Mouse (Mus musculus) frontal cortex, postnatal 36 days (tissue): ENCODE results near the gene Tmem143.
"Not testable (repeated sequence)": the region's sequence is repeated elsewhere in the genome, so short reads cannot be mapped to it uniquely, and the experiment has no call there.

Source experiments
- DNase-seq, 2 experiments: peaks; one replicate each; pipeline ENCODE4 v3.0.0; 2022; ENCODE audit warnings: low spot score in 2 of 2

The Tmem143 gene

DNA sequence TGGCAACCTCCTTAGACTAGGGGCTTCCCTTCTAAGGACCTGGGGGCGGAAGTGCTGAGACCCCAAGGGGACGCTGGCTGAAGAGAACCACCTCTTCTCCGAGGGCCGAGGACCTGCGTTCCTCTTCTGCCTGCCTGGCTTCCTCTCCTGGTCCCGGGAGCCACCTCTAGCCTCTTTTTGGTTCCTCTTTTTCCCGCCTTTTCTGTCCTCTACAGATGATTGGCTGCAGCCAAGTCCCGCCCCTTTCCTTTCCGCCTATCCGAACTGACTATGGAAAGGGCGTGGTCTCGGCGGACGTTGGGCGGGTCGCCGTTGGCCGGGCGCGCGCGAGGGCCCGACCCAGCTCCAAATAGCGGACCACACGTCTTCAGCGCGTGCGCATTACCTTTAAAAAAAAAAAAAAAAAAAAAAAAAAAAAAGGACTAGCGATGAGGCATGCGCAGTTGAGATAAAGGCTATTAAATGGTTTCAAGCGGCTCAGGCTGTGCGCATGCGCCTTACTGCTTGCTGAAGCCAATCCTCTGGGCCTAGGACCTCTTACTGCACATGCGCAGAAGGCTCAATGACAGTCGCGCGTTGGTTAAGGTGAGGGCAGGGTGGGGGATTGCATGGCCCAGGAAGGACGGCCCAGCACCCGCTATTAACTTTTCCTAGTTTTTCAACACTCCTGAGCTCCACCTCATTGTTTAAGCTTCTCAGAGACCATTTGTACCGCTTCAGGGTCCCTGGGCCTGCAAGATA is at the start of gene Tmem143, which contains the start of gene Syngr4:
Tmem143 (plus strand) TSS at position 425 of the 741 bp plus-strand sequence.
Syngr4 (minus strand) TSS at position 198 of the 741 bp plus-strand sequence.
- DNase-seq, result peak; percentile 93 to 96

DNA sequence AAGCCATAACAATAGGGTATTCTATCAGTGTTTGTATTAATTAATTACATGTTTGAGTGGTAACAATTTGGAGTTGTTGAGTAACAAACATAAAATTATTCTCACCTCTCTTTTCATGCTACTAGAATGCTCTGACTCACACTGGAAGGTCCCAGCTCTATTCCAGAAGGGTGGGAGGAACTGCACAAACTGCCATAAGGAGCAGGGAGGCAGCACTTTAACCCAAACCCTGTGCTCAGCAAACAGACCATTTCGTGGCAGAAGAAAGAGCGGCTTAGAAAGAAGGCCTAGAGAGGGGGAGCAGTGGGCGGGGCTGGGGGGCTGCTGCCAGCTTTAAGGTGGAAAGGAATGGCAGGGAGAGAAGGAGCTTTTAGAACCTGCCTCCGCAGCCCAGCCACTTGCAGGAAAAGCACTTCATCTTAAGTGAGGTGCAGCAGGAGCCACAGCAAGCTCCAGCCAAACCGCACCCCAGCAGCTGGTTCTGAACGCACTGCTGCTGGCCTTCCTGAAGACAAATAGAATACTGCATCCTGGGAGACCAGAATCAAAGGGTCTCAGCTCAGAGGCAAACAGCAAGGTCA is 48.2 kb upstream of the Tmem143 start:
- DNase-seq, result no peak

DNA sequence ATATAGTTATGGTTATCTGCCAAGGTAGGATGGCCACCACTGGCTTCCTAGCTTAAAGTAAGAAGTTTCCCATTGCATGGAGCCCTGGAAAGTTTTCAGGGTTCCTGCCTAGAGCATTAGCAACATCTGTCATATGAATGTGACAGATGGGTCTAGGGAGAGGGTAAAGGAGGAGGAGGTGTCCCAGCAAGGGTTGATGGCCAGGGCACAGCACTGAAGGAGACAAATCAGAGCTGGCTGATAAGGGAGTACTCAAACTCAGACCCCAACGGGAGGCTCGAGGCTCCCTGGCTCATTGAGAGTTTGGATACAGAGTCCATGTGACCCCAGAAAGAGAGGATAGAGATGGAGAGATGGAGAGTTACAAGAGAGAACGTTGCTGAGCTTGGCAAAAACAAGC is 46.1 kb upstream of the Tmem143 start:
- DNase-seq, result no peak

DNA sequence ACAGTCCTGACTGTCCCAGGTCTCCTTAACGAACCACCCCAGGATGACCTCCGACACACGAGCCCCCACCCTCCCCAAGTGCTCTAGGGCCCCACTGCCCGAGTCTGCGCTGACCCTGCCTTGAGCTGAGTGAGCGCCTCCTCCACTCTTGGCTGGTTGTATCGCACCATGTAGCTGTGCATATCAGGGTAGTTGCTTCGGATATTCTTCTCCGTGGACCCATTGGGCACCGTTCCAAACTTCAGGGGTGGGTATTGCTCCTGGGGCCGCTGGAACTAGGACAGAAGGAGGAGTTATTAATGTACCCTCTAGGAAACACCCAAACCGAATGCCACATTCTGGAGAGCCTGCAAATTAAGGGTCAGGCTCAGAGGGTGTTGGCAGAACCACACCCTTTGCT is 43.7 kb upstream of the Tmem143 start:
- DNase-seq, result no peak

DNA sequence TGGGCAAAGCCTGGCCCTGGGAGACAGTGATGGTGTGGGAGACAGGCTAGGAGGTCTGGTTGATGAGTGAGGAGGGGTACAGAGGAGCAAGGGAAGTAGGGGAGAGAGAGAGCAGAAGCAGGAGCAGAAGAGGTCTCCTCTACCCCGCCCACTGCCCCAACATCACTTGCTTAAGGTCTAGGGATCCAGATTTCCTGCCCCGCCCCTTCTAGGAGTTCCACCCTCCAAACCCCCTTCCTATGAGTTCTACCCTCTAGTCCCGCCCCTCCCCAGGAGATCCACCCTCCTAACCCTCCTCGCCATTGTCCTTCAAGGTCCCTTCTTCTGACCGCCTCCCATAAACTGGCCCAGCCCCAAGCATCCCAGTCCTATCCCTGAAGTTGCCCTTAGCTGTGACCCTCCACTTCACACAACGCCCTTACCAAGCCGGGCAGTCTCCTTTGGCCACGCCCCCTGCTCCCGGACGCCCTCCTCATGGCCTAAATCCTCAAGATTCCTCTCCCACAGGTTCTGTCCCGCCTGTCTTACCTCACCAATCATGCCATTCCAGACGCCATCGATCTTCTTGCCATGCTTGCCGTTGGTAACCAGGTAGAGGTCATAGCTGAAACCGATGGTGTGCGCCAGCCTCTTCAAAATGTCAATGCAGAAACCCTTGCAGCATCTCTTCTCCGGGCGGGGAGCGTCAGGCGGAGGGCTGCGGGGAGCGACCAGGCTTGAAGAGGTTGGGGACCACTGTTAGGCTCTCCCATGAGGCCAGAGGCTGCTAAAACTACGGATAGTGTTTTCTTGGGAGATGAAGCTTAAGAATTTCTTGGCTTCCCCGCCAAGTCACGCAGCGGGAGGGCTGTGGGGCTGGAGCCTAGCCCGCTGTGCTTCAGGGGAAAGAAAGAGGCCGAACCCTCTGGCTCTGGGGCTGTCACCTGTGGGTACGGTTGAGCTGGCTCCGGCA is 39.5 kb upstream of the Tmem143 start:
- DNase-seq, result no peak

DNA sequence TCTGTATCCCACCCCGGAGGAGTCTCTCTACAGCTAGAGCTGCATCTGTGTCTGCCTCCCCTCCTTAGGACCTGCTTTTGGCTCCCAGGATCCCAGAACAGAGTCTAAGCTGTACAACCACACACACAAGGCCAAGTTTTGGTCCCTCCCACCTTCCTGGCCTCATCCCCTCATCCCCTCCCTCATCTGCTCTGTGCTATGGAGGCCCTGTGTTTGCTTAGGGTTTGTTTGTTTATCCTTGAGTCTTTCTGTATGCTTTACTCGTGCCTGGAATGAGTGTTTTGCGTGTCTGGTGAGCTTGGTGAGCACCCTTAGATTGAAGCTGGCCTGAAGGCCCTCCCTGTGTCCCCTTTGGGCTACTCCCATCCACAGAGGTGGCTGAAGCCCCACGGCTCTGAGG is 37.7 kb upstream of the Tmem143 start:
- DNase-seq, result no peak

DNA sequence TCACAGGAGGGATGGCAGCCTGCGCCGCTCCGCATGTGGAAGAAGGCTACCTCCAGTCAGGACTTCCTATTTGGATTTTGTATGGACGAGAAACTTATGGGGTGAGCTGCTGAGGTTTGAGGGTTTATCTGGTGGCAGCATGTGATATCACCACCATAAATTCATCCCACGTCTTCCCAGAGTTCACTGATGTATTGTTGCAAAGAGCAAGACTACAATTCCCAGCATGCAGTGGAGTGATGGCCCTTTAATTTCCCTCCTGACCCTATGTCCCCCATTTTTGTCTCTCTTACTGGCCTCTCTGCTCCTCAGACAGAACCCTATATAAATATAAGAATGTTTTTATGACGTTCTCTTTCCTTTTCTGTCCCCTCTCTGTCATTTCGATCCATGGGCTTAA is 33.9 kb upstream of the Tmem143 start:
- DNase-seq, result no peak

DNA sequence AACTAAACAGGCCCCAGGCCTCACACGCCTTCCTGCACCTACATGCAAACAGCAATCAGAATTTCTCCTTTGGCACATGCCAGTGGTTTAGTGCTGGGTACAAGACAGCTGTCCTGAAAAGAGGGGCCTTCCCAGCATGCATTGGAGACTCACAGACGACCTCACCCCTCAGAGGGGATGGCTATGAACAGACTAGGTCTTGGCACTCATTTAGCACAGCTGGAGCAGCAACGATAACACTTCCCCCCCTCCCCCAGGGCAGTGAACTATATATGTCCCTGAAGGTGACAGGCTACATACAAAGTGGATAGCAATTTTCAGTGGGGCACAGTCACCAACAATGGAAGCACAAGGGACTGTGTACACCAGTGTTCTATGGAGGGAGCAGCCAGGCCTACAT is 32.3 kb upstream of the Tmem143 start:
- no peak for DNase-seq

DNA sequence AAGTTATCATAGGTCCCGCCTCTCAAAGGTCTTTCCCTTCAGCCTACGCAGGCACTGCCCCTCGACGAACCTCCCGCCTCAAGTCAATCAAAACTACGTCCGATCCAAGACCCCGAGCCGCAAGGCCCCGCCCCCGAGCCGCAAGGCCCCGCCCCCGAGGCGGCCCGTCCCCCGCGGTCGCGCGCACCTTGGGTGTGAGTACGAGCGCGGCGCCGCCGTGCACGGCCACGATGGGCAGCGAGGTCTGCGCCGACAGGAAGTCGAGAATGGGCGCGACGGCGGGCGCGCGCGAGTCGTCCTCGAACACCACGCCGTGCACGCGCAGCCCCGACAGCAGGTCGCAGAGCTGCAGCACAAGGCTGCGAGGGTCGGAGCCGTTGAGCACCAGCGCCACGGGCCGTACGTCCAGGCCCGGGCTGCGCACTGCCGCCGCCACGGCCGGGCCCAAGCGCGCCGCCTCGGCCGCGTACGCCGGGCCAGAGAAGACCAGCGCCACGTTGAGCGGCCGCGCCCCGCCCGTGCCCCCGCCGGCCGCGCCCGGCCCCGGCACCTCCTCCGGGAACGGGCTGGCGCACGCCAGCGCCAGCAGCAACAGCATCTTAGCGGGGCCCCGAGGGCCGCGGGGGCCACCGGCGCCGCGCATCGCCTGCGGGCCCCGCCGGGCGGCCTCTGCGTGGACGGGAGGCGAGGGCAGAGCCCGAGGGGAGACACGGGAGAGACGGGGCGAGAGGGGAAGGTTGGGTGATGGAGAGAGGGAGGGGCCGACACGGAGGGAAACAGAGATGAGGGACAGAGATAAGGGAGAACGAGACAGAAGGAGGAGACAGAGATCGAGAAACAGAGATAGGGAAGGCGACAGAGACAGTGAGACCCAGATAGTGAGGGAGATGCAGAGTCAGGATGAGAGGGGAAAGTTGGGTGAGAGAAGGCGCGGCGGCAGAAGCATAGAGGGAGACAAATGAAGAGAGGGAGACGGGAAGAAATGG is 30.5 kb upstream of the Tmem143 start:
- peak; percentile 66 to 84 for DNase-seq

DNA sequence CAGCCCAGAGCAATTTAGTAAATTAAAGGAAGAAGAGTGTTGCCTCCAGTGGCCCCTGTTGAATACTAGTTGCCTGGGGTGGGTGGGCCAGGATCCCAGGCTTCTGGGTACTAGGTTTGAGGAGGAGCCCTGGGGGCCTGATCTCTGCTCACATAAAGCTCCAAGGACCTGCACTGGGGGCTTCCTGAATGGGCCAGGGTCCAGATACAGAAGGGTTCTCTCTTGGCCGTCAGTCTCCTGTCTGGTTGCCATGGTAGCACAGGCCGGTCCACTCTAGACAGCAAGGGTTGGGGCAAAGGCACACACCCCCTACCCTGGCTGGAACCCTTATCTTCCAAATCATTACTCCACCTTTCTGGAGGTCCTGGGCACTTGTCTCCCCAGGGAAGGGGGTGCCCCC is 28.9 kb upstream of the Tmem143 start:
- DNase-seq, result no peak

DNA sequence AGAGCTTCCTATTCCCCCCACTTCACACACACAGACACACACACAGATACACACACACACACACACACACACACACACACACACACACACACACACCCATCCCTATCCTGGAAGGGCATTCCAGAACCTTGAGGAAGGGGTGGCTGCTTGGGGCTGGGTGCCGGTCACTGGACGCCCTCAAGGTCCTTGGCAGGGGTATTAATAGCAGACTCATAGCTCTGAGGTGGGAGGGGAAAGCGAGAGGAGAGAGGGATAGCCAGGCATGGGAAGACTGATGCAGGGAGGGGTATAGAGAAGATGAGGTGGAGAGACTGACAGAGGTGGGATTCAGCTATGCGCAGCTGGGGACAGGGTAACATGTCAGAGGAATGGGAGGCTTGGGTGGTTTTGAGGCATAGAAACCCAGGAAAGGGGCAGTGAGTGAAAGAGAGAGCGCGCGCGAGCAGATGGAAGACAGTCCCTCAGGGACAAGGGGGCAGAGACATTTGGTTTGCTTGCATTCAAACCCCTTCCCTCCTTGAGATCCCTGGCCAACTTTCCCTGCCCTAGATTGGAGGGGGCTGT is 27.6 kb upstream of the Tmem143 start:
- DNase-seq, result no peak

DNA sequence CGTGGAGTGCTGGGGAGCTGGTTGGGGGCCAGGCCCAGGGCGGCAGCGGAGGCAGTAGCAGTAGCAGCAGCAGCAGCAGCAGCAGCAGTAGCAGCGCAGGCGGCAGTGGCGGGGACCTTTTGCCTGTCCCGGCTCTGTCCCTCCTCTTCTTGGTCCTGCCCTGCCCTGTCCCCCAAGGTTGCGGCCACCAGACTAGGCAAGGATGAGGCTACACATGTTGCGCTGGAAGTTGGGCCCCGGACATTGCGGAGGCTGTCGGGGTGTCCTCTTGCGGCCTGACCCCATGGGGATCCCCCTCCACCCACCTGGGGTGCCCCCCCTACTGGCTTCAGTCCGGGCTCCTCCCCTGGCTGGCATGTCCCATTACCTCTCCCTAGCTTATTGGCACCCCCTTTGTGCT is 27.0 kb upstream of the Tmem143 start:
- DNase-seq, result no peak

DNA sequence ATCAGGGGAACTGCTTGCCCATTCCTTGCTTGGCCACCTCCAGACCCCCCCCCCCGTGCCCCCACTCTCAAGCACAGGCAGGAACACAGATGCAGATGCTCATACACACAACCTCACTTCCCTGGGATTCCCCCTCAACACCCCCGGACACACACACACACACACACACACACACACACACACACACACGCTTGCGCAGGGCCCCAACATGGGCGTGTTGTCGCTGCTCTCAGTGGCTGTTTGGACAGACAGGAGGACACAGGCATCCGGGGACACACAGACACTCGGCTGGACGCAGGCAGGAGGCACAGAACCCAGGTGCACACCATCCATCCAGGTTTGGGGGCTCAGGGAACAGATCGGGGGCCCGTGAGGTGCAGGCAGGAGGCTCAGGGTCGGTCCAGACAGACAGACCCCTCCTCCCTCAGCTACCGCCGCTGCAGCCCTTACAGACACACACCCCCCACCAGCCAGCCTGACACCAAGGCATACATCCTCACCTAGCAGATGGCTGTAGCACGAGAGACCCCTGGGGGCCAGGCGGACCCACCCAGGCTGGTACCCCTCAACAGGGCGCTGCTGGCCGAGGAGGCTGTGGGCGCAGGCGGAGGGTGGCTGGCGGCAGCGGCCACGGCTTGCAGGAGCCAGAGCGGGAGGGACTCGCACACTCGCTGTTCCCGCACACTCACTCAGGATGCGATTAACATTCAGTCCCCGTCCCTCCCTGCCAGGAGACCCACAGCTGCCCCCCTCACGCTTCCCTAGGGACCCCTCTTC is 26.3 kb upstream of the Tmem143 start:
- no peak for DNase-seq

DNA sequence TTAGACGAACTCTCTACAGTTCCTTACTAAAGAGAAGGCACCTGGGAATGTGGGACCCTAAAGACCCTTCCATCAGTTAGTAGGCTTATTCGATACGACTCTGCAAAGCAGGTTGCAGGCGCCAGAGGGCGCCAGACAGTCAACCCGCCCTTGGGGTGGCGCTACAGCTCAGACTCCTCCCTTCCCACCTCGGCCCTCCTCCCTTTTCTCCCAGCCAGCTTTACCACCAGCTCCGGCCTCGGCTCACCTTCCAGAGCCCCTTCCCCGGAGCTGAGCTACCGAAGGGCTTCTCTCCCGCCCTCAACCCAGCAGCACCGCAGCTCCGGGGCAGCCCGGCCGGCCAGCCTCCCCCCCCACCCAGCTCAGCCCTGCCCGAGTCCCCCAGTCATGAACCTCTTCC is 24.1 kb upstream of the Tmem143 start, which contains the start of gene Kdelr1:
Kdelr1 (plus strand) TSS at position 149 of the 400 bp plus-strand sequence.
- DNase-seq, result peak; percentile 89 to 91

DNA sequence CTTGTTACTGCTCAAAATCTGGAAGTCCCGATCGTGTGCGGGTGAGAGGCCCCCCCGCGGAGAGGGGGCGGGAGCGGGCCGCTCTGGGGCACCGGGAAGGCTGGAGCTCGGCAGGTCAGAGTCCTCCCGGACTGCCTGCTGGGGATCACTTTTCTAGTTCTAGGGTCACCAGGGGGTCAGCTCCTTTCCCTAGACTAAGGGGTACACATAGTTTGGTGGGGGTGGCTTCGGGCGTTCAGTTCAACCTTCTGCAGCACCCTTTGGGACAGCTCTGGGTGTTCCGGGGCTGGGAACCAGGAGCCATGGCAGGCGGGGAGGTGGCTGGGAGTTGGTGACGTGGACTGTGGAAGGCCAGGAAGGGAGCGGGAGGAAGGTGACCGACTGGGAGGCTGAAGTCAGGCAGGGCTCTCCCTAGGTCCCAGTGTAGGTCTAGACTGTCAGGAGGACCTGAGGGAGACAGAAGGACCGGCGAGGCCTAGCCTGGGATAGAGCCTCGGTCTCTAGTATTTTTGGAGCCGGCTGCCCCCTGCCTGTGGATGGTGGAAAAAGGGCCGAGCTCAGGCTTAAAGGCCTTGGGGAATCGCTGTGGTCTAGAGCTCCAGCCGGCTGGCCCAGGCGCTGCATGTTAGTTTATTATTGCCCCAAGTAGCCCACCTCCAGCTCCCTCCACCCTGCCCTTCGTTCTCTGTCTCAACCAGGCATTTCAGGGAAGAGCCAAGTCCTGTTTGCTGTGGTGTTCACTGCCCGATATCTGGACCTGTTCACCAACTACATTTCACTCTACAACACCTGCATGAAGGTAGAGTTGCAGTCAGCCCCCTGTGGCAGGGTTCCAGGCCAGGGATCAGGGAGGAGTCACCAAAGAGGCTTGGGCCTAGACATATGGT is 23.4 kb upstream of the Tmem143 start:
- peak; percentile 54 to 61 for DNase-seq

DNA sequence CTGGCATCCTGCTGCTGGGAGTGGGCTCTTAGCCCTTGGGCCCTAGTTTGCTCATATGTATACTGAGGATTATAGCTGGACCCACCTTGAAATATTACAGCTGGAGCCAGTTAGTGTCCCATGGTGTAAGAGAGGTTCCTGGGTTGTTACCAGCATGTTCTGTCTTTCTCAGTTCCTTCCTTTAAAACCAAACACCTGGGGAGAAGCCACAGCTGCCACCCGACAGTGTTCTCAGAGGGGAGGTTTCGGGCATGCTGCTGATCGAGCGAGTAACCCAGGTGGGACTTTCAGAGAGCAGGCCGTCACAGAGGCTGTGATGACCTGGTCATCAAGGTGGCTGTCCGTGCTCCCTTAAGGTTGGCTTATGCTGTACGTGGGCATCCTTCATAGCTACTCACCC is 19.8 kb upstream of the Tmem143 start:
- DNase-seq, result no peak

DNA sequence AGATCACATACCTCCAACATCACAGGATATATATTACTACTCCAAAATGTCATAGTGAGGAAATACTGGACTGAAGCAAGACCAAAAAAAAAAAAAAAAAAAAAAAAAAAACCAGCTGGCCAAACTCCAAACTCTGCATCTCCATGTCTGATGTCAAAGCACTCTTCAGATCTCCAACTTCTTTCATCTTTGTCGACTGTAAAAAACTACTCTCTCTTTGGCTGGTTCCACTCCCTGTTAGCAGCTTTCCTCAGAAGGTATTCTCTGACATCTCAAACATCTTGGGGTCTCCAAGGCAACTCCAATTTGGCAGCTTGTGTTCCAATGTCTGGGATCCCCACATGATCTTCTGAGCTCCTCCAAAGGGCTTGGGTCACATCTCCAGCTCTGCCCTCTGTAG is 18.5 kb upstream of the Tmem143 start, which contains the start of gene Grin2d:
Grin2d (minus strand) TSS at position 101 of the 400 bp plus-strand sequence.
- DNase-seq, result not testable (repeated sequence)

DNA sequence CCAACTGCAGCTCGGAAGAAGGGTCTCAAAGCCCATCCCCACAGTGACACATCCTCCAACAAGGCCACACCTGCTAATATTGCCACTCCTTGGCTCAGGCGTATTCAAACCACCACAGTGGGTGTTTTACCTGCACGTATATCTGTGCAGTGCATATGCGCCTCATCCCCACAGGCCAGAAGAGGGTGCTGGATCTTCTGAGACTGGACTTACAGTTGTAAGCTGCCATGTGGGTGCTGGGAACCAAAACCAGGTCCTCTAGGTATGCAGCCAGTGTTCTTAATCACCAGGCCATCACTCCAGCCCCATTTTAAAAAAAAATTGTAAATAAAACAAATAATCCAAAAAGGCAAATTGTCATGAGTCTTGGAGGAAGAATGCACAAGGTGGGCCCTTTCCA is 16.2 kb upstream of the Tmem143 start:
- no peak for DNase-seq

DNA sequence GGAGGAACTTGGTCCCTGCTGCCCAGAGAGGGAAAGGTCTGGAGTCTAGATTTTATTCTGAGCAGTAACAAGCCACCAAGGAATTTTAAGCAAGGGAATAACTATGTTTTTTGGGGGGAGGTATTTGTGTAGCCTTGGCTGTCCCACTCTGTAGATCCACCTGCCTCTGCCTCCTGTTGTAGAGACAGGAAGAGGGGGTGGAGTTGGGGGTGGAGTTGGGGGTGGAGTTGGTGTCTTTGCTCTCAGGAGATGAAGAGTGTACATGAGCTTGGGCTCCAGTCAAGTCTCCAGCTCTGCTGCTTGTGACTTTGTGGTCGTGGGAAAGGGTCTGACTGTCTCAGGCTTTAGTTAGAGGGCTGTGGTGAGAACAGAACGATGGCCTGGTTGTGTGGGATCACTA is 15.7 kb upstream of the Tmem143 start:
- no peak for DNase-seq
